Mouse (Mus musculus): ENCODE data around the gene Fgfr4.

Fgfr4 gene

GRCm38 (mm10) chr13:55152621-55153415 is at the start of gene Fgfr4:
TSS of gene Fgfr4 (plus strand) at chr13:55152640.
- in situ Hi-C loops (cut with MboI, MseI), result no loop called here

- in situ Hi-C loops (cut with MboI, MseI), result no loop called here
Measured at GRCm38 (mm10) chr13:55103351-55103750, 49.1 kb upstream of the Fgfr4 start.

- in situ Hi-C loops (cut with MboI, MseI), result loop anchor here (5.0 kb wide), 2 partner anchors 77 to 492 kb away; partner anchors contain the start of gene B4galt7
Measured at GRCm38 (mm10) chr13:55105045-55105952, 47.1 kb upstream of the Fgfr4 start, which contains the start of gene Zfp346. TSS of gene Zfp346 (plus strand) at chr13:55105311.

- in situ Hi-C loops (cut with MboI, MseI), result loop anchor here (5.0 kb wide), 2 partner anchors 76 to 491 kb away; partner anchors contain the start of gene B4galt7
Measured at GRCm38 (mm10) chr13:55105953-55106691, 46.3 kb upstream of the Fgfr4 start.

- in situ Hi-C loops (cut with MboI, MseI), result loop anchor here (5.0 kb wide), 2 partner anchors 75 to 490 kb away; partner anchors contain the start of gene B4galt7
Measured at GRCm38 (mm10) chr13:55107116-55107515, 45.3 kb upstream of the Fgfr4 start.

GRCm38 (mm10) chr13:55107694-55108093 is 44.7 kb upstream of the Fgfr4 start:
- in situ Hi-C loops (cut with MboI, MseI), result loop anchor here (5.0 kb wide), 2 partner anchors 75 to 490 kb away; partner anchors contain the start of gene B4galt7

- in situ Hi-C loops (cut with MboI, MseI), result no loop called here
Measured at GRCm38 (mm10) chr13:55114375-55114774, 38.1 kb upstream of the Fgfr4 start.

- in situ Hi-C loops (cut with MboI, MseI), result no loop called here
Measured at GRCm38 (mm10) chr13:55124903-55125302, 27.5 kb upstream of the Fgfr4 start.

- in situ Hi-C loops (cut with MboI, MseI), result no loop called here
Measured at GRCm38 (mm10) chr13:55133448-55133847, 19.0 kb upstream of the Fgfr4 start, which contains the start of gene Gm17617. TSS of gene Gm17617 (minus strand) at chr13:55133548.

- in situ Hi-C loops (cut with MboI, MseI), result no loop called here
Measured at GRCm38 (mm10) chr13:55135382-55135781, 17.1 kb upstream of the Fgfr4 start.

- in situ Hi-C loops (cut with MboI, MseI), result no loop called here
Measured at GRCm38 (mm10) chr13:55140271-55140670, 12.2 kb upstream of the Fgfr4 start.

GRCm38 (mm10) chr13:55153951-55154350 is 1.5 kb downstream of the Fgfr4 start:
- in situ Hi-C loops (cut with MboI, MseI), result no loop called here

GRCm38 (mm10) chr13:55162365-55162764 is 9.9 kb downstream of the Fgfr4 start:
- in situ Hi-C loops (cut with MboI, MseI), result loop anchor here (10.0 kb wide), 1 partner anchor 368 kb away; no protein-coding TSS in a partner anchor

GRCm38 (mm10) chr13:55163553-55163952 is 11.1 kb downstream of the Fgfr4 start:
- in situ Hi-C loops (cut with MboI, MseI), result loop anchor here (10.0 kb wide), 1 partner anchor 369 kb away; no protein-coding TSS in a partner anchor

GRCm38 (mm10) chr13:55165831-55166339 is 13.4 kb downstream of the Fgfr4 start:
- in situ Hi-C loops (cut with MboI, MseI), result loop anchor here (10.0 kb wide), 1 partner anchor 371 kb away; no protein-coding TSS in a partner anchor

- in situ Hi-C loops (cut with MboI, MseI), result loop anchor here (10.0 kb wide), 1 partner anchor 372 kb away; no protein-coding TSS in a partner anchor
Measured at GRCm38 (mm10) chr13:55166806-55167725, 14.6 kb downstream of the Fgfr4 start.

GRCm38 (mm10) chr13:55167798-55168197 is 15.4 kb downstream of the Fgfr4 start:
- in situ Hi-C loops (cut with MboI, MseI), result loop anchor here (10.0 kb wide), 1 partner anchor 373 kb away; no protein-coding TSS in a partner anchor

GRCm38 (mm10) chr13:55168255-55168654 is 15.8 kb downstream of the Fgfr4 start:
- in situ Hi-C loops (cut with MboI, MseI), result loop anchor here (10.0 kb wide), 1 partner anchor 373 kb away; no protein-coding TSS in a partner anchor

GRCm38 (mm10) chr13:55168958-55169369 is 16.5 kb downstream of the Fgfr4 start:
- in situ Hi-C loops (cut with MboI, MseI), result loop anchor here (10.0 kb wide), 1 partner anchor 374 kb away; no protein-coding TSS in a partner anchor
